Mouse (Mus musculus): ENCODE data around the gene Hoxb6. TPM values are rescaled to one million over a fixed set of nuclear protein-coding genes. Genes with fewer than 3 reads are reported as not detected.

The Hoxb6 gene
- polyA plus RNA-seq, 1 experiment from 2014 or later: not detected

GRCm38 (mm10) chr11:96297428-96297827, 5.2 kb downstream of the Hoxb6 start:
- no peak for DNase-seq (ENCODE audit: low spot score)
- H3K27me3 ChIP-seq (replicated peaks; ENCODE audit: control insufficient read depth, insufficient read depth, low read length): peaks cover 99% of the 10 kb centered on the region
- H3K36me3 ChIP-seq (ENCODE audit: control insufficient read depth, insufficient read depth, low read length): no peaks in the 10 kb centered on the region
- ATAC-seq: no peak
- no peak overlapping the region for H3K4me2 ChIP-seq (ENCODE audit: low read length)
- no peaks in the 10 kb centered on the region for H3K9me3 ChIP-seq (replicated peaks; ENCODE audit: control insufficient read depth, low read length)
- no peak overlapping the region for H3K9ac ChIP-seq (ENCODE audit: low read length)
- no peak overlapping the region for H3K27ac ChIP-seq (ENCODE audit: low read depth, low read length)
- no peak overlapping the region for H3K4me3 ChIP-seq (ENCODE audit: low read depth, low read length)
- no peaks in the 10 kb centered on the region for H3K4me1 ChIP-seq (ENCODE audit: control insufficient read depth, insufficient read depth, low read length)
- 1% methylated on average over 3 of the region's 3 CpGs for WGBS

GRCm38 (mm10) chr11:96297968-96298635, 5.8 kb downstream of the Hoxb6 start:
- Histone ChIP-seq H3K4me2 (ENCODE audit: low read length) (no peak overlapping the region), H3K4me1 (ENCODE audit: control insufficient read depth, insufficient read depth, low read length) (no peaks in the 10 kb centered on the region), H3K9me3 (replicated peaks; ENCODE audit: control insufficient read depth, low read length) (no peaks in the 10 kb centered on the region), H3K27ac (ENCODE audit: low read depth, low read length) (no peak overlapping the region), H3K36me3 (ENCODE audit: control insufficient read depth, insufficient read depth, low read length) (no peaks in the 10 kb centered on the region), H3K9ac (ENCODE audit: low read length) (no peak overlapping the region), H3K4me3 (ENCODE audit: low read depth, low read length) (no peak overlapping the region), H3K27me3 (replicated peaks; ENCODE audit: control insufficient read depth, insufficient read depth, low read length) (peaks cover 99% of the 10 kb centered on the region)
- DNase-seq (ENCODE audit: low spot score) (no peak), ATAC-seq (no peak)
- 4% methylated on average over 11 of the region's 11 CpGs for WGBS

DNA sequence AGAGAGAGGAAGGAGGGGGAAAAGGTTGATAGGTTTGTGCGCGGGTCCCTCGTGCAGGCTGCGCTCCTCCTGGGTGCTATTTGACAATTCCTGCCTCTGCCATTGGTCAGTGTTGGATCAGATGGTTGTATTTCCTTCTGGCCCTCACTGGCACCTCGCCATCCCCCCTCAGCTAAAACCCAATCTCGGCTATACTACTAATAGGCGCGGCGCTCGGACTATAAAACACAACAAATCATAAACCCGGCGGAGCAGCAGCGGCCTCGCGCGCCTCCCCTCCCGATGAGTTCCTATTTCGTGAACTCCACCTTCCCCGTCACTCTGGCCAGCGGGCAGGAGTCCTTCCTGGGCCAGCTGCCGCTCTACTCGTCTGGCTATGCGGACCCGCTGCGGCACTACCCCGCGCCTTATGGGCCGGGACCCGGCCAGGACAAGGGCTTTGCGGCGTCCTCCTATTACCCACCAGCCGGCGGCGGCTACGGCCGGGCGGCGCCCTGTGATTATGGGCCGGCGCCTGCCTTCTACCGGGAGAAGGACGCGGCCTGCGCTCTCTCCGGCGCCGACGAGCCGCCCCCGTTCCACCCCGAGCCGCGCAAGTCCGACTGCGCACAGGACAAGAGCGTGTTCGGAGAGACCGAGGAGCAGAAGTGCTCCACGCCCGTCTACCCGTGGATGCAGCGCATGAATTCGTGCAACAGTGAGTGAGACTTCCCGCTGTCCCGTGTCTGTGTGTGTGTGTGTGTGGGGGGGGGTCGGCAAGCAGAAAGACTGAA, 6.8 kb downstream of the Hoxb6 start:
- H3K27ac ChIP-seq (ENCODE audit: low read depth, low read length): no peak overlapping the region
- H3K4me3 ChIP-seq (ENCODE audit: low read depth, low read length): no peak overlapping the region
- H3K27me3 ChIP-seq (replicated peaks; ENCODE audit: control insufficient read depth, insufficient read depth, low read length): peaks cover 99% of the 10 kb centered on the region
- H3K9ac ChIP-seq (ENCODE audit: low read length): no peak overlapping the region
- H3K4me1 ChIP-seq (ENCODE audit: control insufficient read depth, insufficient read depth, low read length): no peaks in the 10 kb centered on the region
- ATAC-seq (no peak), DNase-seq (ENCODE audit: low spot score) (no peak)
- WGBS: under 1% methylated on average over 65 of the region's 66 CpGs
- no peaks in the 10 kb centered on the region for H3K36me3 ChIP-seq (ENCODE audit: control insufficient read depth, insufficient read depth, low read length)
- no peaks in the 10 kb centered on the region for H3K9me3 ChIP-seq (replicated peaks; ENCODE audit: control insufficient read depth, low read length)
- no peak overlapping the region for H3K4me2 ChIP-seq (ENCODE audit: low read length)

DNA sequence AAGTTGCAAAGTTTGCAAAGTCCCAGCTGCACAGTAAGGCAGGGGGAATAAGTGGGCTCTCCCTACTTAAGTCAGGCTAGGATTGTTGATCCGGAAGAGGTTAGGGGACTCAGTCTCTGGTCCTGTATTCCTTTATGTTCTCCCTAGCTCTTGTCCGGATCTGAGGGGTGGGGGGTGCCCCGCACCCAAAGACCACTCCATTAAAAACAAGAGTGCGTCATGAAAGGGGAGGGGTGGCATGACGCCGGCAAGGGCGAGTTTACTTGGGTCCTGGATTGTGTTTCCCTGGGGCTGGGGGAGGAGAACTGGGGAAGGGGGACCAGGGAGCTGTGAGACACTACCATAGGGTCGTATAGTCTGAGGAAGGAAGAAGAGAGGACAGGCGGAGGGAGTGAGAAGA, 7.5 kb downstream of the Hoxb6 start:
- Histone ChIP-seq H3K9me3 (replicated peaks; ENCODE audit: control insufficient read depth, low read length) (no peaks in the 10 kb centered on the region), H3K9ac (ENCODE audit: low read length) (no peak overlapping the region), H3K27me3 (replicated peaks; ENCODE audit: control insufficient read depth, insufficient read depth, low read length) (peaks cover 99% of the 10 kb centered on the region), H3K36me3 (ENCODE audit: control insufficient read depth, insufficient read depth, low read length) (no peaks in the 10 kb centered on the region), H3K4me1 (ENCODE audit: control insufficient read depth, insufficient read depth, low read length) (no peaks in the 10 kb centered on the region), H3K4me2 (ENCODE audit: low read length) (no peak overlapping the region), H3K4me3 (ENCODE audit: low read depth, low read length) (no peak overlapping the region), H3K27ac (ENCODE audit: low read depth, low read length) (no peak overlapping the region)
- under 1% methylated on average over 9 of the region's 9 CpGs for WGBS
- DNase-seq (ENCODE audit: low spot score) (no peak), ATAC-seq (no peak)

GRCm38 (mm10) chr11:96300354-96301063, 8.2 kb downstream of the Hoxb6 start:
- WGBS: under 1% methylated on average over 30 of the region's 35 CpGs
- Histone ChIP-seq H3K4me1 (ENCODE audit: control insufficient read depth, insufficient read depth, low read length) (no peaks in the 10 kb centered on the region), H3K4me3 (ENCODE audit: low read depth, low read length) (no peak overlapping the region), H3K27me3 (replicated peaks; ENCODE audit: control insufficient read depth, insufficient read depth, low read length) (peaks cover 99% of the 10 kb centered on the region), H3K27ac (ENCODE audit: low read depth, low read length) (no peak overlapping the region), H3K9ac (ENCODE audit: low read length) (no peak overlapping the region), H3K9me3 (replicated peaks; ENCODE audit: control insufficient read depth, low read length) (no peaks in the 10 kb centered on the region), H3K4me2 (ENCODE audit: low read length) (no peak overlapping the region), H3K36me3 (ENCODE audit: control insufficient read depth, insufficient read depth, low read length) (no peaks in the 10 kb centered on the region)
- DNase-seq (ENCODE audit: low spot score) (no peak), ATAC-seq (no peak)

- Histone ChIP-seq H3K9ac (ENCODE audit: low read length) (no peak overlapping the region), H3K4me2 (ENCODE audit: low read length) (no peak overlapping the region), H3K9me3 (replicated peaks; ENCODE audit: control insufficient read depth, low read length) (no peaks in the 10 kb centered on the region), H3K4me3 (ENCODE audit: low read depth, low read length) (no peak overlapping the region), H3K27me3 (replicated peaks; ENCODE audit: control insufficient read depth, insufficient read depth, low read length) (peaks cover 99% of the 10 kb centered on the region), H3K36me3 (ENCODE audit: control insufficient read depth, insufficient read depth, low read length) (no peaks in the 10 kb centered on the region), H3K4me1 (ENCODE audit: control insufficient read depth, insufficient read depth, low read length) (no peaks in the 10 kb centered on the region), H3K27ac (ENCODE audit: low read depth, low read length) (no peak overlapping the region)
- 2% methylated on average over 10 of the region's 10 CpGs for WGBS
- DNase-seq (ENCODE audit: low spot score) (no peak), ATAC-seq (no peak)
Observed at GRCm38 (mm10) chr11:96301064-96301431, 8.8 kb downstream of the Hoxb6 start.

DNA sequence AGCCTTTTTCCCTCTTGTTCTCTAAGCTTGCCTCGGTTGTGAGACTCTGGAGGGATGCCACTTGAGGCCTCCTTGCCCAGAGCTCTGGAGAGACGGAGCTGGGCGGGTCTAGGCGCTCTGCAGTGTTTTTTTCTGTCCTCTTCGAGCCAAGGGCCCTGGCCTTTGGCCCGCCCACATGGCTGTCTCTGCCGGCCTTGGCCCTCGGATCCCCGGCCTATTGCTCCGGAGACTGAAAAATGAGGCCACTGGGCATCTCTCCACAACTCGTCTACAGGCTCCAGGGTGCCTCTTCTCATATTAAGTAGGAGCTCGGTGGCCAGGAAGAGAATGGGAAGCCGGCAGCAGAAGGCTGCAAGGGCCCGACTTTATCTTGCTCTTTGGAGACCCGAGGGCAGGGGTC, 9.6 kb downstream of the Hoxb6 start:
- H3K9ac ChIP-seq (ENCODE audit: low read length): no peak overlapping the region
- H3K4me1 ChIP-seq (ENCODE audit: control insufficient read depth, insufficient read depth, low read length): no peaks in the 10 kb centered on the region
- no peak overlapping the region for H3K4me3 ChIP-seq (ENCODE audit: low read depth, low read length)
- no peak for DNase-seq (ENCODE audit: low spot score)
- H3K4me2 ChIP-seq (ENCODE audit: low read length): no peak overlapping the region
- H3K9me3 ChIP-seq (replicated peaks; ENCODE audit: control insufficient read depth, low read length): no peaks in the 10 kb centered on the region
- ATAC-seq: no peak
- no peak overlapping the region for H3K27ac ChIP-seq (ENCODE audit: low read depth, low read length)
- H3K27me3 ChIP-seq (replicated peaks; ENCODE audit: control insufficient read depth, insufficient read depth, low read length): peaks cover 99% of the 10 kb centered on the region
- 2% methylated on average over 15 of the region's 15 CpGs for WGBS
- no peaks in the 10 kb centered on the region for H3K36me3 ChIP-seq (ENCODE audit: control insufficient read depth, insufficient read depth, low read length)

- WGBS: 3% methylated on average over 23 of the region's 23 CpGs
- Histone ChIP-seq H3K27ac (ENCODE audit: low read depth, low read length) (no peak overlapping the region), H3K4me2 (ENCODE audit: low read length) (no peak overlapping the region), H3K4me1 (ENCODE audit: control insufficient read depth, insufficient read depth, low read length) (no peaks in the 10 kb centered on the region), H3K9ac (ENCODE audit: low read length) (no peak overlapping the region), H3K27me3 (replicated peaks; ENCODE audit: control insufficient read depth, insufficient read depth, low read length) (peaks cover 99% of the 10 kb centered on the region), H3K9me3 (replicated peaks; ENCODE audit: control insufficient read depth, low read length) (no peaks in the 10 kb centered on the region), H3K36me3 (ENCODE audit: control insufficient read depth, insufficient read depth, low read length) (no peaks in the 10 kb centered on the region), H3K4me3 (ENCODE audit: low read depth, low read length) (no peak overlapping the region)
- ATAC-seq (no peak), DNase-seq (ENCODE audit: low spot score) (no peak)
Observed at GRCm38 (mm10) chr11:96302381-96303150, 10.3 kb downstream of the Hoxb6 start.

Measured in forebrain, embryonic 14.5 days (tissue).